Mouse (Mus musculus) bone marrow macrophage, adult 2 months (primary cell): ENCODE measurements at regions not wholly inside any gene's neighbourhood (a gene's known extent, or its start where the extent isn't known, plus 50 kb on each side); places are given as distances from the start of the nearest gene placed in this dataset.

ENCODE experiments used
- H3K27ac ChIP-seq: 2 replicates; pipeline ENCODE4 v1.5.1; 2012; ENCODE audit warnings: low read depth, low read length; ENCODE audit not compliant: insufficient read depth
- H3K4me1 ChIP-seq: 2 replicates; pipeline ENCODE4 v1.6.1; 2012; ENCODE audit warnings: low read length; ENCODE audit not compliant: control insufficient read depth, insufficient read depth
- H3K4me3 ChIP-seq: 2 replicates; pipeline ENCODE4 v1.5.1; 2012; ENCODE audit warnings: mild to moderate bottlenecking, low read length, moderate library complexity; ENCODE audit not compliant: insufficient read depth
- CTCF ChIP-seq: IDR thresholded peaks from 2 replicates; pipeline ENCODE4 v1.5.1; 2012; ENCODE audit warnings: low read depth, mild to moderate bottlenecking, low read length, moderate library complexity
- POLR2A ChIP-seq: IDR thresholded peaks from 2 replicates; pipeline ENCODE4 v1.6.1; 2012; ENCODE audit warnings: mild to moderate bottlenecking, low read depth, low read length, borderline replicate concordance

- TF ChIP-seq POLR2A (no peak), CTCF (no peak)
- no peaks in the 10 kb centered on the region for H3K4me1 ChIP-seq
- no peak overlapping the region for H3K27ac ChIP-seq
- no peak overlapping the region for H3K4me3 ChIP-seq
Measured at GRCm38 (mm10) chr16:75366727-75367126, 219.1 kb downstream of the Lipi start.

DNA sequence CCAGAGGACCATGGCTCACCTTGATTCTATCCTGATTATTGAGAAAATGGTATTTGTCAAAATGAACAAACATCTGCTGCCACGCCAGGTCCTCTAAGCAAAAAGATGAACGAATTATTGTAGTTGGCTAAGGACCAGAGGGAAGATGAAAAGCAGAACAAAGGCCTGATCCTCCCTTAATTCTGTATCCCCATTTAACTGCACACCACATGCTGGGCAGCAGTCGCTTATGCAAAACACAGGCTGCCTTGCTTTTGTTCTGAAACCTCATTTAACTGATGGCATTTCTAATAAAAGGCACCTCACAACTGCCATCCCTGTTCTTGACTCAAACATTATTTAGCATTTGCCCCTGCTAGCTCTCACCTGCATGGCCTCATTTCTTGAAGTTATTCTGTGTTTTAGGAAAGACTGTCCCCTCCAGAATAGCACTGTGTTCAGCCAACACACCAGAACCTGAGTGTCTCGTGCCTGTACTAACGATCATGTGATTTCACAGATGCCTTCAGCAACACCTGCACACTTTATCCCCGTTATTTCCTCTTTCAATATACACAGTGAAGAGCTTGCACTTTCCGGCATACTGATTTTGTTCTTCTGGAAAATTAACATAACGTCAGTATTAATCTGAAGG is 220.4 kb downstream of the Lipi start:
- TF ChIP-seq POLR2A = no peak
- no peak for TF ChIP-seq CTCF
- H3K4me1 ChIP-seq = no peaks in the 10 kb centered on the region

DNA sequence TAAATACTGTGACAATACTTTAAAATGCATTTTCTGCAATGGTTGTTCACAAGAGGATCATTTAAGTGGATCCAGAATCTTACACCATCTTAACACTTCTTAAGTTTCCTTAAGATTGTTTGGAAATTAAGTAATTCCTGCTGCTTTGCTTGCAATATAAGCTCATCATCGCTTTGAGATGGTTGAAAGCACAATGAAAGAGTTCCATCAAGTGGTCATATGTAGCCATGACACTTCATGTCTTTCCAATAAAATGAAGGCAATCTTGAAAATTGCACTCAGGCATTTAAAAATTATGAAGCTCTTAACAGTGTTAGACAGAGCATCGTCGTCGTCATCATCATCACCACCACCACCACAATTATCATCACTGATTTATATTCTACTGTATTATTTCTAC is 223.8 kb downstream of the Lipi start:
- Histone ChIP-seq H3K4me1 (no peaks in the 10 kb centered on the region), H3K4me3 (no peak overlapping the region), H3K27ac (no peak overlapping the region)
- no peak for TF ChIP-seq POLR2A
- no peak for TF ChIP-seq CTCF

More for the DNA sequence above, 220.4 kb downstream of the Lipi start:
- H3K27ac ChIP-seq = no peak overlapping the region
- no peak overlapping the region for H3K4me3 ChIP-seq

DNA sequence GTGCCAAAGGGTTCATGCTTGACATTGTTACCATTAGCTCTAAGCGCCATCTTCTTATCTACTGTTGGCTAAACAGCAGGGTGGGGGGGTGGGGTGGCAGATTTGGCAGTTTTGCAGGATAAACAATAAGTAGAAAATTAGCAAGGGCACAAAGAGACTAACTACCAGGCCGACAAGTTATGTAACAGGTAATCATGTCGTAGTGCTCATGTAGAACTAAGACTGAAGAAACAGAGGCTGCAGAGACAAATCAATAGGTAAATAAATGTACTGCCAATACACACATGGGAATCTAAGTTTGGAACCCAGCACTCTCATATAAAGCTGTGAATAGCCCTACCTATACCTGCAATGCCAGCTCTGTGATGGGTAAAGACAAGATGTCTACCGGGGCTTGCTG is 225.1 kb downstream of the Lipi start:
- no peak overlapping the region for H3K27ac ChIP-seq
- TF ChIP-seq CTCF = no peak
- TF ChIP-seq POLR2A = no peak
- no peak overlapping the region for H3K4me3 ChIP-seq
- H3K4me1 ChIP-seq = no peaks in the 10 kb centered on the region

DNA sequence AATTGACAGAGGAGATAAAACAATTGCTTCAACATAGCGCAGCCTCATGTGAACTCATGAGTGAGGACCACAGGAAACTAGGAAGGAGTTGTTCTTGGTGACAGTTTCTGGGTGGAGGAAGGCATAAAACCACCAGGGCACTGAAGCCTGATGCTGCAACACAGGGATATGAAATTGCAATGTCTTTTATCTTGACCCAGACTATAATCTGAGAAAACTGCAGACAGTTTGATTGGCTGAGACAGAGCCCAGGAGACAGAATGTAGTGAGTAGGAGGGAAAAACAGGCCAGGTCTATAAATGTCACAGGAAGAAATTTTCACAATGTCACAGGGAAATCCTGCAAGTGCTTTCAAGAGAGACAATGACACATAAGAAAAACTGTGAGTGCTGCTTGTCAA is 232.5 kb downstream of the Lipi start:
- TF ChIP-seq POLR2A (no peak), CTCF (no peak)
- Histone ChIP-seq H3K27ac (no peak overlapping the region), H3K4me1 (no peaks in the 10 kb centered on the region), H3K4me3 (no peak overlapping the region)

- Histone ChIP-seq H3K4me1 (no peaks in the 10 kb centered on the region), H3K4me3 (no peak overlapping the region), H3K27ac (no peak overlapping the region)
- TF ChIP-seq POLR2A = no peak
- TF ChIP-seq CTCF = no peak
Measured at GRCm38 (mm10) chr16:75344201-75344927, 241.5 kb downstream of the Lipi start.

DNA sequence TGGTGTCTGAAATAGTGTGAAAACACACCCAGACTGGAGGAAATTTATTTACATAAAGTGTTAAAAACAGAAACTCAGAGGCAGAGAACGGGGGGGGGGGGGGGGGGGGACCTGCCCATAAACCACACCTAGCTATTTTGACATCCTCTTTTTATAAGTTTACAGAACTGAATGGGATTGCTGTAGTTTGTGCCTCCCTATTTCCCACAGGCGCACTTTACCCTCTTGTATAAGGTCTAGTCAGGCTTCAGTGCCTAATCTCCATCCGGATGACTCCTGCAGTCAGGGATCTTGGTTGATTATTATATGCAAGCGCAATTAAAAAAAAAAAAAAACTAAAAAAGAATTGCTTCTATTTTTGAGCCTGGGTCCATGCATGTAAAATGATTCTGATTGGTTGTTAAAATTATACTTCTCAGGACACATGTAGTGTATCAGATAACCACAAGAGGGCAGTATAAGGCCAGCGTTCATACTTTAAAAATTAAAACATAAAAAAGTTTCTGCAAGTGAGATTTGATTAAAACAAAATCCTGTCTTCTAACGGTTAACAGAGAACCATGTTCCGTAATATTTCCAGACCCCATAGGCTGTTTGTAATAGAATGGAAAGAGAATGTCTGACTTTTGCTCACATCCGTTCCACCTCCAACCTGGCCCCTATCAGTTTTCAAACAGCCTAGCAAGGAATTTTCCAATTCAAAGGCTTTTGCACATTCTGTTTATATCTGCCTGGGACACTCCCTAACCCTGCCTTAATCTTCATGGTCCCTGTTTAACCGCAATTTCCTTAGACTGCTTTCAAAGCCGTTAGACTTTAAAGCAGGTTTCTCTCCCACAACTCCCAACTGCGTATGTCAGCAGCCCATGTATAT is 242.6 kb downstream of the Lipi start:
- TF ChIP-seq POLR2A = no peak
- TF ChIP-seq CTCF = no peak
- no peaks in the 10 kb centered on the region for H3K4me1 ChIP-seq
- H3K4me3 ChIP-seq = no peak overlapping the region
- no peak overlapping the region for H3K27ac ChIP-seq

GRCm38 (mm10) chr16:75334228-75334627 is 251.6 kb downstream of the Lipi start:
- Histone ChIP-seq H3K27ac (no peak overlapping the region), H3K4me1 (no peaks in the 10 kb centered on the region), H3K4me3 (no peak overlapping the region; the same call in 1 of the 2 replicates)
- TF ChIP-seq POLR2A (no peak), CTCF (no peak)

GRCm38 (mm10) chr16:75333750-75334149 is 252.1 kb downstream of the Lipi start:
- H3K4me1 ChIP-seq = no peaks in the 10 kb centered on the region
- H3K27ac ChIP-seq = no peak overlapping the region
- H3K4me3 ChIP-seq = peak overlapping the region; percentile 28
- TF ChIP-seq POLR2A (no peak), CTCF (no peak)
